Mouse (Mus musculus) embryonic facial prominence, embryonic 15.5 days (tissue): ENCODE measurements around the gene Rps17. TPM values are rescaled to one million over a fixed set of nuclear protein-coding genes. Genes with fewer than 3 reads are reported as not detected.

Source experiments
- ATAC-seq: fragments of 200-750 bp; cut with Nextera tagmentation; 2 replicates; pipeline ENCODE4 v1.8.0; 2017; ENCODE audit warnings: low read depth, moderate TSS enrichment; ENCODE audit not compliant: insufficient number of reproducible peaks, low FRiP score, low TSS enrichment
- H3K27ac ChIP-seq: fragments of 300-500 bp; sonication (generic); replicated peaks from 2 replicates; pipeline ENCODE4 v1.5.1; 2015; ENCODE audit warnings: mild to moderate bottlenecking, inconsistent platforms
- H3K27me3 ChIP-seq: fragments of 300-500 bp; sonication (generic); 2 replicates; pipeline ENCODE4 v1.6.1; 2015; ENCODE audit warnings: inconsistent platforms
- H3K36me3 ChIP-seq: fragments of 300-500 bp; sonication (generic); 2 replicates; pipeline ENCODE4 v1.6.1; 2015; ENCODE audit warnings: mild to moderate bottlenecking, inconsistent platforms
- H3K4me1 ChIP-seq: fragments of 300-500 bp; sonication (generic); 2 replicates; pipeline ENCODE4 v1.6.1; 2015; ENCODE audit warnings: inconsistent platforms
- H3K4me2 ChIP-seq: fragments of 300-500 bp; sonication (generic); replicated peaks from 2 replicates; pipeline ENCODE4 v1.6.1; 2015; ENCODE audit warnings: mild to moderate bottlenecking, inconsistent platforms
- H3K4me3 ChIP-seq: fragments of 300-500 bp; sonication (generic); replicated peaks from 2 replicates; pipeline ENCODE4 v1.5.1; 2015; ENCODE audit warnings: mild to moderate bottlenecking, inconsistent platforms
- H3K9ac ChIP-seq: fragments of 300-500 bp; sonication (generic); 2 replicates; pipeline ENCODE4 v1.6.1; 2015; ENCODE audit warnings: inconsistent platforms
- H3K9me3 ChIP-seq: fragments of 300-500 bp; sonication (generic); replicated peaks from 2 replicates; pipeline ENCODE4 v1.6.1; 2016; ENCODE audit warnings: inconsistent platforms
- WGBS: fragments of 180-500 bp; shearing (Covaris S2); methylation state at CpG from one replicate; pipeline ENCODE4 v1.1.7; 2015; 5-methylcytosine and 5-hydroxymethylcytosine counted together
- polyA plus RNA-seq: library from polyadenylated mRNA; unstranded; fragments of >200 nt; fragmentation: Nextera tagmentation; extraction: Ambion mirVana; gene quantifications from 2 replicates; pipeline ENCODE4 v1.2.1, GENCODE M21; 2015

Gene Rps17
- polyA plus RNA-seq, result 1,249 and 1,258 TPM in 2 replicates

- peak; percentile 92 for ATAC-seq
- Histone ChIP-seq H3K4me1 (peaks cover 18% of the 10 kb centered on the region), H3K27me3 (no peaks in the 10 kb centered on the region), H3K9ac (peak within 1 kb of the TSS; percentile 90), H3K9me3 (no peaks in the 10 kb centered on the region), H3K4me2 (peak within 1 kb of the TSS; percentile 85), H3K4me3 (peak within 1 kb of the TSS; percentile 70), H3K27ac (peak within 1 kb of the TSS; percentile 83), H3K36me3 (peaks cover 38% of the 10 kb centered on the region)
- under 1% methylated on average over 85 of the region's 85 CpGs for WGBS
Observed at GRCm38 (mm10) chr7:81344544-81345446, at the start of gene Rps17. Rps17 (minus strand) TSS chr7:81345254.

- no peak overlapping the region for H3K27ac ChIP-seq
- 64% methylated on average over 1 of the region's 1 CpGs for WGBS
- no peak for ATAC-seq
Observed at GRCm38 (mm10) chr7:81379363-81379762, 34.3 kb upstream of the Rps17 start.

GRCm38 (mm10) chr7:81372337-81372920, 27.4 kb upstream of the Rps17 start:
- Histone ChIP-seq H3K4me3 (no peak overlapping the region), H3K9me3 (no peaks in the 10 kb centered on the region), H3K27ac (no peak overlapping the region), H3K4me1 (no peaks in the 10 kb centered on the region), H3K27me3 (peaks cover 7% of the 10 kb centered on the region; the same call in 1 of the 2 replicates), H3K9ac (no peak overlapping the region), H3K36me3 (no peaks in the 10 kb centered on the region), H3K4me2 (peak overlapping the region; percentile 33)
- 4% methylated on average over 13 of the region's 13 CpGs for WGBS
- peak; percentile 81 for ATAC-seq

More at GRCm38 (mm10) chr7:81379363-81379762, 34.3 kb upstream of the Rps17 start:
- Histone ChIP-seq H3K4me2 (no peak overlapping the region), H3K9ac (no peak overlapping the region), H3K27me3 (no peaks in the 10 kb centered on the region), H3K9me3 (no peaks in the 10 kb centered on the region), H3K4me1 (no peaks in the 10 kb centered on the region), H3K4me3 (no peak overlapping the region), H3K36me3 (no peaks in the 10 kb centered on the region)

- H3K27ac ChIP-seq, result no peak overlapping the region
- H3K4me3 ChIP-seq, result no peak overlapping the region
- H3K4me2 ChIP-seq, result peak overlapping the region; percentile 33; the same call in 1 of the 2 replicates
- WGBS, result 15% methylated on average over 5 of the region's 5 CpGs
- no peaks in the 10 kb centered on the region for H3K9me3 ChIP-seq
- ATAC-seq, result no peak
- peaks cover 7% of the 10 kb centered on the region; the same call in 1 of the 2 replicates for H3K27me3 ChIP-seq
- no peaks in the 10 kb centered on the region for H3K4me1 ChIP-seq
- H3K36me3 ChIP-seq, result no peaks in the 10 kb centered on the region
- no peak overlapping the region for H3K9ac ChIP-seq
Observed at GRCm38 (mm10) chr7:81371811-81372210, 26.8 kb upstream of the Rps17 start.

- 58% methylated on average over 3 of the region's 3 CpGs for WGBS
- H3K27ac ChIP-seq, result no peak overlapping the region
- ATAC-seq, result no peak
Observed at GRCm38 (mm10) chr7:81369724-81370123, 24.7 kb upstream of the Rps17 start.

GRCm38 (mm10) chr7:81367946-81368345, 22.9 kb upstream of the Rps17 start:
- no peaks in the 10 kb centered on the region for H3K36me3 ChIP-seq
- no peak overlapping the region for H3K4me3 ChIP-seq
- H3K4me2 ChIP-seq, result no peak overlapping the region
- no peak overlapping the region for H3K27ac ChIP-seq
- H3K4me1 ChIP-seq, result no peaks in the 10 kb centered on the region
- 67% methylated on average over 3 of the region's 3 CpGs for WGBS
- no peak overlapping the region for H3K9ac ChIP-seq
- no peaks in the 10 kb centered on the region for H3K9me3 ChIP-seq
- no peak for ATAC-seq
- 0 out of 2 replicates have a peak, but pooled peaks cover 7% of the 10 kb centered on the region for H3K27me3 ChIP-seq

More at GRCm38 (mm10) chr7:81369724-81370123, 24.7 kb upstream of the Rps17 start:
- peaks cover 7% of the 10 kb centered on the region; the same call in 1 of the 2 replicates for H3K27me3 ChIP-seq
- no peaks in the 10 kb centered on the region for H3K4me1 ChIP-seq
- H3K36me3 ChIP-seq, result no peaks in the 10 kb centered on the region
- no peak overlapping the region for H3K4me3 ChIP-seq
- no peaks in the 10 kb centered on the region for H3K9me3 ChIP-seq
- H3K9ac ChIP-seq, result no peak overlapping the region
- no peak overlapping the region for H3K4me2 ChIP-seq

- ATAC-seq, result no peak
- H3K4me3 ChIP-seq, result no peak overlapping the region
- H3K4me2 ChIP-seq, result no peak overlapping the region
- H3K36me3 ChIP-seq, result no peaks in the 10 kb centered on the region
- H3K9me3 ChIP-seq, result no peaks in the 10 kb centered on the region
- H3K27me3 ChIP-seq, result no peaks in the 10 kb centered on the region; the same call in 1 of the 2 replicates
- H3K4me1 ChIP-seq, result no peaks in the 10 kb centered on the region
- no peak overlapping the region for H3K9ac ChIP-seq
- H3K27ac ChIP-seq, result no peak overlapping the region
- WGBS, result 76% methylated on average over 7 of the region's 7 CpGs
Observed at GRCm38 (mm10) chr7:81356975-81357374, 11.9 kb upstream of the Rps17 start.

GRCm38 (mm10) chr7:81356360-81356759, 11.3 kb upstream of the Rps17 start:
- H3K9ac ChIP-seq, result no peak overlapping the region
- H3K4me2 ChIP-seq, result no peak overlapping the region
- H3K4me1 ChIP-seq, result no peaks in the 10 kb centered on the region
- no peak overlapping the region for H3K4me3 ChIP-seq
- H3K27me3 ChIP-seq, result no peaks in the 10 kb centered on the region; the same call in 1 of the 2 replicates
- H3K9me3 ChIP-seq, result no peaks in the 10 kb centered on the region
- ATAC-seq, result no peak
- no peaks in the 10 kb centered on the region for H3K36me3 ChIP-seq
- no peak overlapping the region for H3K27ac ChIP-seq
- 71% methylated on average over 1 of the region's 1 CpGs for WGBS

- no peaks in the 10 kb centered on the region; the same call in 1 of the 2 replicates for H3K27me3 ChIP-seq
- H3K9me3 ChIP-seq, result no peaks in the 10 kb centered on the region
- 61% methylated on average over 7 of the region's 7 CpGs for WGBS
- no peak overlapping the region for H3K4me2 ChIP-seq
- H3K4me3 ChIP-seq, result no peak overlapping the region
- H3K27ac ChIP-seq, result no peak overlapping the region
- no peak overlapping the region for H3K9ac ChIP-seq
- H3K4me1 ChIP-seq, result no peaks in the 10 kb centered on the region
- no peak for ATAC-seq
- H3K36me3 ChIP-seq, result no peaks in the 10 kb centered on the region
Observed at GRCm38 (mm10) chr7:81355746-81356145, 10.7 kb upstream of the Rps17 start.

- H3K36me3 ChIP-seq, result no peaks in the 10 kb centered on the region
- H3K4me3 ChIP-seq, result no peak overlapping the region
- ATAC-seq, result no peak
- H3K9me3 ChIP-seq, result no peaks in the 10 kb centered on the region
- no peak overlapping the region for H3K9ac ChIP-seq
- no peak overlapping the region for H3K4me2 ChIP-seq
- H3K27me3 ChIP-seq, result no peaks in the 10 kb centered on the region
- H3K27ac ChIP-seq, result no peak overlapping the region
- H3K4me1 ChIP-seq, result no peaks in the 10 kb centered on the region
- 74% methylated on average over 4 of the region's 4 CpGs for WGBS
Observed at GRCm38 (mm10) chr7:81351826-81352225, 6.8 kb upstream of the Rps17 start.

GRCm38 (mm10) chr7:81348206-81348605, 3.2 kb upstream of the Rps17 start:
- Histone ChIP-seq H3K9ac (no peak overlapping the region), H3K9me3 (no peaks in the 10 kb centered on the region), H3K4me3 (no peak overlapping the region), H3K27ac (no peak overlapping the region), H3K4me2 (no peak overlapping the region), H3K27me3 (no peaks in the 10 kb centered on the region), H3K4me1 (peaks cover 9% of the 10 kb centered on the region), H3K36me3 (peaks cover 4% of the 10 kb centered on the region; the same call in 1 of the 2 replicates)
- WGBS, result 65% methylated on average over 7 of the region's 7 CpGs
- ATAC-seq, result no peak
